Mouse (Mus musculus): ENCODE measurements at regions not wholly inside any gene's neighbourhood (a gene's known extent, or its start where the extent isn't known, plus 50 kb on each side); places are given as distances from the start of the nearest gene placed in this dataset.
A peak's percentile ranks its signal among the peaks of the same experiment; 100 is the strongest.
"Not testable (repeated sequence)": the region's sequence is repeated elsewhere in the genome, so short reads cannot be mapped to it uniquely, and the experiment has no call there.

- no peak for ATAC-seq (ENCODE audit: low TSS enrichment)
Measured at GRCm38 (mm10) chr9:116426269-116426999, 251.3 kb upstream of the Tgfbr2 start.

- ATAC-seq (ENCODE audit: low TSS enrichment): not testable (repeated sequence)
Measured at GRCm38 (mm10) chr9:116425400-116425799, 250.2 kb upstream of the Tgfbr2 start.

- no peak for ATAC-seq (ENCODE audit: low TSS enrichment)
Measured at GRCm38 (mm10) chr9:116415021-116415420, 239.9 kb upstream of the Tgfbr2 start.

- no peak for ATAC-seq (ENCODE audit: low TSS enrichment)
Measured at GRCm38 (mm10) chr9:116411067-116411466, 235.9 kb upstream of the Tgfbr2 start.

- ATAC-seq (ENCODE audit: low TSS enrichment): no peak
Measured at GRCm38 (mm10) chr9:116410461-116410860, 235.3 kb upstream of the Tgfbr2 start.

GRCm38 (mm10) chr9:116408116-116408515 lies 233.0 kb upstream of the Tgfbr2 start:
- ATAC-seq (ENCODE audit: low TSS enrichment): no peak

GRCm38 (mm10) chr9:116405051-116405450 lies 229.9 kb upstream of the Tgfbr2 start:
- no peak for ATAC-seq (ENCODE audit: low TSS enrichment)

- no peak for ATAC-seq (ENCODE audit: low TSS enrichment)
Measured at GRCm38 (mm10) chr9:116401821-116402220, 226.7 kb upstream of the Tgfbr2 start.

- no peak for ATAC-seq (ENCODE audit: low TSS enrichment)
Measured at GRCm38 (mm10) chr9:116400270-116400669, 225.1 kb upstream of the Tgfbr2 start.

- no peak for ATAC-seq (ENCODE audit: low TSS enrichment)
Measured at GRCm38 (mm10) chr9:116399296-116399695, 224.1 kb upstream of the Tgfbr2 start.

- no peak for ATAC-seq (ENCODE audit: low TSS enrichment)
Measured at GRCm38 (mm10) chr9:116392258-116392657, 217.1 kb upstream of the Tgfbr2 start.

GRCm38 (mm10) chr9:116389781-116390180 lies 214.6 kb upstream of the Tgfbr2 start:
- no peak for ATAC-seq (ENCODE audit: low TSS enrichment)

- no peak for ATAC-seq (ENCODE audit: low TSS enrichment)
Measured at GRCm38 (mm10) chr9:116388863-116389262, 213.7 kb upstream of the Tgfbr2 start.

- ATAC-seq (ENCODE audit: low TSS enrichment): no peak
Measured at GRCm38 (mm10) chr9:116388025-116388424, 212.9 kb upstream of the Tgfbr2 start.

- peak; percentile 90 for ATAC-seq (ENCODE audit: low TSS enrichment)
Measured at GRCm38 (mm10) chr9:116384176-116385076, 209.3 kb upstream of the Tgfbr2 start.

- ATAC-seq (ENCODE audit: low TSS enrichment): peak; percentile 50
Measured at GRCm38 (mm10) chr9:116383411-116384101, 208.4 kb upstream of the Tgfbr2 start.

- no peak for ATAC-seq (ENCODE audit: low TSS enrichment)
Measured at GRCm38 (mm10) chr9:116377706-116378105, 202.5 kb upstream of the Tgfbr2 start.

GRCm38 (mm10) chr9:116375658-116376357 lies 200.6 kb upstream of the Tgfbr2 start:
- peak; percentile 92 for ATAC-seq (ENCODE audit: low TSS enrichment)

GRCm38 (mm10) chr9:116374343-116374742 lies 199.2 kb upstream of the Tgfbr2 start:
- ATAC-seq (ENCODE audit: low TSS enrichment): no peak

GRCm38 (mm10) chr9:116373396-116373795 lies 198.2 kb upstream of the Tgfbr2 start:
- no peak for ATAC-seq (ENCODE audit: low TSS enrichment)

GRCm38 (mm10) chr9:116369059-116369718 lies 194.0 kb upstream of the Tgfbr2 start:
- ATAC-seq (ENCODE audit: low TSS enrichment): no peak
